Mouse (Mus musculus): ENCODE data around the gene Dhx57. TPM values are rescaled to one million over a fixed set of nuclear protein-coding genes. Genes with fewer than 3 reads are reported as not detected.
A peak's percentile ranks its signal among the peaks of the same experiment; 100 is the strongest.
"Not testable (repeated sequence)": the region's sequence is repeated elsewhere in the genome, so short reads cannot be mapped to it uniquely, and the experiment has no call there.

Dhx57 gene
- polyA plus RNA-seq, 1 experiment from 2014 or later: 3.9 TPM

GRCm38 (mm10) chr17:80254421-80254820 is 35.9 kb downstream of the Dhx57 start:
- WGBS (ENCODE audit: insufficient replicate concordance): 82% methylated on average over 5 of the region's 5 CpGs
- H3K4me1 ChIP-seq (replicated peaks): no peaks in the 10 kb centered on the region

GRCm38 (mm10) chr17:80252757-80253525 is 37.3 kb downstream of the Dhx57 start:
- H3K27ac ChIP-seq (replicated peaks): peak overlapping the region; percentile 53; the same call in 1 of the 2 replicates
- 73% methylated on average over 13 of the region's 13 CpGs for WGBS (ENCODE audit: insufficient replicate concordance)

More at GRCm38 (mm10) chr17:80254421-80254820, 35.9 kb downstream of the Dhx57 start:
- H3K27ac ChIP-seq (replicated peaks): no peak overlapping the region
- no peak overlapping the region for H3K4me2 ChIP-seq
- no peak overlapping the region for H3K9ac ChIP-seq
- ATAC-seq (ENCODE audit: insufficient read depth): no peak
- no peaks in the 10 kb centered on the region for H3K9me3 ChIP-seq (replicated peaks)
- no peak overlapping the region for H3K4me3 ChIP-seq (replicated peaks)
- no peaks in the 10 kb centered on the region for H3K27me3 ChIP-seq
- H3K36me3 ChIP-seq (replicated peaks): peaks cover 86% of the 10 kb centered on the region

GRCm38 (mm10) chr17:80243116-80243515 is 47.2 kb downstream of the Dhx57 start:
- peak; percentile 79 for ATAC-seq (ENCODE audit: insufficient read depth)
- Histone ChIP-seq H3K27me3 (no peaks in the 10 kb centered on the region), H3K4me2 (no peak overlapping the region), H3K4me1 (replicated peaks) (peaks cover 6% of the 10 kb centered on the region; the same call in 1 of the 2 replicates), H3K27ac (replicated peaks) (peak overlapping the region; percentile 46; the same call in 1 of the 2 replicates), H3K36me3 (replicated peaks) (peaks cover 71% of the 10 kb centered on the region), H3K9ac (no peak overlapping the region), H3K9me3 (replicated peaks) (no peaks in the 10 kb centered on the region), H3K4me3 (replicated peaks) (no peak overlapping the region)
- 70% methylated on average over 13 of the region's 13 CpGs for WGBS (ENCODE audit: insufficient replicate concordance)

More at GRCm38 (mm10) chr17:80252757-80253525, 37.3 kb downstream of the Dhx57 start:
- Histone ChIP-seq H3K36me3 (replicated peaks) (peaks cover 83% of the 10 kb centered on the region), H3K4me1 (replicated peaks) (no peaks in the 10 kb centered on the region), H3K4me3 (replicated peaks) (no peak overlapping the region), H3K27me3 (no peaks in the 10 kb centered on the region), H3K9ac (no peak overlapping the region), H3K9me3 (replicated peaks) (no peaks in the 10 kb centered on the region), H3K4me2 (no peak overlapping the region)
- peak; percentile 46; the same call in 1 of the 2 replicates for ATAC-seq (ENCODE audit: insufficient read depth)

GRCm38 (mm10) chr17:80241594-80241993 is 48.7 kb downstream of the Dhx57 start:
- Histone ChIP-seq H3K9ac (no peak overlapping the region), H3K4me3 (replicated peaks) (no peak overlapping the region), H3K4me2 (no peak overlapping the region), H3K9me3 (replicated peaks) (no peaks in the 10 kb centered on the region), H3K36me3 (replicated peaks) (peaks cover 59% of the 10 kb centered on the region), H3K27ac (replicated peaks) (no peak overlapping the region), H3K4me1 (replicated peaks) (peaks cover 6% of the 10 kb centered on the region; the same call in 1 of the 2 replicates), H3K27me3 (no peaks in the 10 kb centered on the region)
- WGBS (ENCODE audit: insufficient replicate concordance): 82% methylated on average over 9 of the region's 9 CpGs
- no peak for ATAC-seq (ENCODE audit: insufficient read depth)

- peaks cover 7% of the 10 kb centered on the region for H3K4me1 ChIP-seq (replicated peaks)
- no peak overlapping the region for H3K27ac ChIP-seq (replicated peaks)
- H3K9ac ChIP-seq: no peak overlapping the region
- no peak for ATAC-seq (ENCODE audit: insufficient read depth)
- peaks cover 34% of the 10 kb centered on the region for H3K36me3 ChIP-seq (replicated peaks)
- no peak overlapping the region for H3K4me2 ChIP-seq
- H3K27me3 ChIP-seq: no peaks in the 10 kb centered on the region
- no peaks in the 10 kb centered on the region for H3K9me3 ChIP-seq (replicated peaks)
- WGBS (ENCODE audit: insufficient replicate concordance): 72% methylated on average over 5 of the region's 5 CpGs
- no peak overlapping the region for H3K4me3 ChIP-seq (replicated peaks)
These were observed 52.8 kb downstream of the Dhx57 start for GRCm38 (mm10) chr17:80237475-80237874.

- no peak overlapping the region for H3K4me2 ChIP-seq
- H3K27me3 ChIP-seq: no peaks in the 10 kb centered on the region
- peaks cover 10% of the 10 kb centered on the region for H3K4me1 ChIP-seq (replicated peaks)
- peaks cover 31% of the 10 kb centered on the region for H3K36me3 ChIP-seq (replicated peaks)
- ATAC-seq (ENCODE audit: insufficient read depth): no peak
- WGBS (ENCODE audit: insufficient replicate concordance): 81% methylated on average over 3 of the region's 3 CpGs
- H3K4me3 ChIP-seq (replicated peaks): no peak overlapping the region
- no peaks in the 10 kb centered on the region for H3K9me3 ChIP-seq (replicated peaks)
- no peak overlapping the region for H3K9ac ChIP-seq
- H3K27ac ChIP-seq (replicated peaks): no peak overlapping the region
These were observed 53.5 kb downstream of the Dhx57 start for GRCm38 (mm10) chr17:80236805-80237204.

- Histone ChIP-seq H3K4me1 (replicated peaks) (peaks cover 13% of the 10 kb centered on the region), H3K9me3 (replicated peaks) (no peaks in the 10 kb centered on the region), H3K27me3 (no peaks in the 10 kb centered on the region), H3K4me2 (no peak overlapping the region), H3K9ac (no peak overlapping the region), H3K27ac (replicated peaks) (no peak overlapping the region), H3K36me3 (replicated peaks) (peaks cover 21% of the 10 kb centered on the region), H3K4me3 (replicated peaks) (no peak overlapping the region)
- 67% methylated on average over 3 of the region's 3 CpGs for WGBS (ENCODE audit: insufficient replicate concordance)
- no peak for ATAC-seq (ENCODE audit: insufficient read depth)
These were observed 54.8 kb downstream of the Dhx57 start for GRCm38 (mm10) chr17:80235477-80235876.

- no peak overlapping the region for H3K4me3 ChIP-seq (replicated peaks)
- H3K9ac ChIP-seq: no peak overlapping the region
- ATAC-seq (ENCODE audit: insufficient read depth): no peak
- H3K4me1 ChIP-seq (replicated peaks): peaks cover 13% of the 10 kb centered on the region
- H3K27me3 ChIP-seq: no peaks in the 10 kb centered on the region
- H3K9me3 ChIP-seq (replicated peaks): no peaks in the 10 kb centered on the region
- H3K27ac ChIP-seq (replicated peaks): no peak overlapping the region
- WGBS (ENCODE audit: insufficient replicate concordance): 65% methylated on average over 7 of the region's 7 CpGs
- peaks cover 12% of the 10 kb centered on the region; the same call in 1 of the 2 replicates for H3K36me3 ChIP-seq (replicated peaks)
- H3K4me2 ChIP-seq: no peak overlapping the region
These were observed 55.9 kb downstream of the Dhx57 start for GRCm38 (mm10) chr17:80234376-80234775.

GRCm38 (mm10) chr17:80233844-80234243 is 56.4 kb downstream of the Dhx57 start:
- Histone ChIP-seq H3K36me3 (replicated peaks) (peaks cover 13% of the 10 kb centered on the region; the same call in 1 of the 2 replicates), H3K27ac (replicated peaks) (0 out of 2 replicates have a peak overlapping the region, but pooled peaks have one; percentile 11), H3K4me1 (replicated peaks) (peaks cover 13% of the 10 kb centered on the region), H3K4me2 (no peak overlapping the region), H3K4me3 (replicated peaks) (no peak overlapping the region), H3K27me3 (no peaks in the 10 kb centered on the region), H3K9me3 (replicated peaks) (no peaks in the 10 kb centered on the region), H3K9ac (no peak overlapping the region)
- ATAC-seq (ENCODE audit: insufficient read depth): no peak
- WGBS (ENCODE audit: insufficient replicate concordance): 73% methylated on average over 5 of the region's 5 CpGs

GRCm38 (mm10) chr17:80229396-80229795 is 60.9 kb downstream of the Dhx57 start:
- no peaks in the 10 kb centered on the region for H3K9me3 ChIP-seq (replicated peaks)
- 68% methylated on average over 2 of the region's 2 CpGs for WGBS (ENCODE audit: insufficient replicate concordance)

GRCm38 (mm10) chr17:80225142-80225541 is 65.1 kb downstream of the Dhx57 start:
- Histone ChIP-seq H3K4me1 (replicated peaks) (peaks cover 21% of the 10 kb centered on the region), H3K27ac (replicated peaks) (peak overlapping the region; percentile 86), H3K4me3 (replicated peaks) (peak overlapping the region; percentile 74), H3K9ac (peak overlapping the region; percentile 73), H3K4me2 (peak overlapping the region; percentile 84), H3K36me3 (replicated peaks) (peaks cover 16% of the 10 kb centered on the region; the same call in 1 of the 2 replicates)
- H3K27me3 ChIP-seq; ATAC-seq (ENCODE audit: insufficient read depth); H3K9me3 ChIP-seq (replicated peaks): not testable (repeated sequence)
- WGBS (ENCODE audit: insufficient replicate concordance): 33% methylated on average over 5 of the region's 5 CpGs

More at GRCm38 (mm10) chr17:80229396-80229795, 60.9 kb downstream of the Dhx57 start:
- no peak for ATAC-seq (ENCODE audit: insufficient read depth)
- H3K4me3 ChIP-seq (replicated peaks): no peak overlapping the region
- peaks cover 22% of the 10 kb centered on the region for H3K4me1 ChIP-seq (replicated peaks)
- no peak overlapping the region for H3K4me2 ChIP-seq
- no peak overlapping the region for H3K27ac ChIP-seq (replicated peaks)
- H3K36me3 ChIP-seq (replicated peaks): peaks cover 16% of the 10 kb centered on the region; the same call in 1 of the 2 replicates
- no peak overlapping the region for H3K9ac ChIP-seq
- H3K27me3 ChIP-seq: no peaks in the 10 kb centered on the region

Measured in liver, embryonic 15.5 days (tissue).